Mouse (Mus musculus) kidney, embryonic 16.5 days (tissue): Measurements from ENCODE around the gene Vmn1r222. TPM values are rescaled to one million over a fixed set of nuclear protein-coding genes. Genes with fewer than 3 reads are reported as not detected.
"Not testable (repeated sequence)": the region's sequence is repeated elsewhere in the genome, so short reads cannot be mapped to it uniquely, and the experiment has no call there.

Experiments
- ATAC-seq: fragments of 200-750 bp; cut with Nextera tagmentation; 2 replicates; pipeline ENCODE4 v1.8.0; 2017; ENCODE audit warnings: moderate TSS enrichment; ENCODE audit not compliant: low FRiP score, low TSS enrichment
- H3K27ac ChIP-seq: fragments of 300-500 bp; sonication (generic); 2 replicates; pipeline ENCODE4 v1.5.1; 2014; ENCODE audit warnings: low read length
- H3K27me3 ChIP-seq: fragments of 300-500 bp; sonication (generic); 2 replicates; pipeline ENCODE4 v1.6.1; 2014; ENCODE audit warnings: low read length, control low read depth, mixed read lengths; ENCODE audit not compliant: insufficient read depth
- H3K36me3 ChIP-seq: fragments of 300-500 bp; sonication (generic); 2 replicates; pipeline ENCODE4 v1.6.1; 2014; ENCODE audit warnings: low read length, control low read depth, mixed read lengths; ENCODE audit not compliant: insufficient read depth
- H3K4me1 ChIP-seq: fragments of 300-500 bp; sonication (generic); 2 replicates; pipeline ENCODE4 v1.6.1; 2014; ENCODE audit warnings: low read length, control low read depth, mixed read lengths; ENCODE audit not compliant: insufficient read depth
- H3K4me2 ChIP-seq: fragments of 300-500 bp; sonication (generic); replicated peaks from 2 replicates; pipeline ENCODE4 v1.6.1; 2014; ENCODE audit warnings: low read depth, low read length
- H3K4me3 ChIP-seq: fragments of 300-500 bp; sonication (generic); 2 replicates; pipeline ENCODE4 v1.5.1; 2014; ENCODE audit warnings: mild to moderate bottlenecking, low read length
- H3K9ac ChIP-seq: fragments of 300-500 bp; sonication (generic); replicated peaks from 2 replicates; pipeline ENCODE4 v1.6.1; 2014; ENCODE audit warnings: low read length
- H3K9me3 ChIP-seq: fragments of 300-500 bp; sonication (generic); 2 replicates; pipeline ENCODE4 v1.6.1; 2016; ENCODE audit warnings: low read length, control low read depth
- WGBS: fragments of 180-500 bp; shearing (Covaris S2); extraction: QIAGEN DNeasy Blood & Tissue Kit; methylation state at CpG from one replicate; pipeline ENCODE4 v1.1.7; 2014; 5-methylcytosine and 5-hydroxymethylcytosine counted together
- polyA plus RNA-seq: library from polyadenylated mRNA; unstranded; fragments of >200 nt; fragmentation: Nextera tagmentation; extraction: Ambion mirVana; gene quantifications from 2 replicates; pipeline ENCODE4 v1.2.1, GENCODE M21; 2015

Vmn1r222 gene
- polyA plus RNA-seq, 1 experiment from 2014 or later = not detected

- H3K4me3 ChIP-seq, H3K9ac ChIP-seq, H3K4me1 ChIP-seq, H3K4me2 ChIP-seq, H3K27me3 ChIP-seq, H3K36me3 ChIP-seq, H3K27ac ChIP-seq, H3K9me3 ChIP-seq, ATAC-seq: not testable (repeated sequence)
- 70% methylated on average over 1 of the region's 1 CpGs for WGBS
These were observed 11.1 kb upstream of the Vmn1r222 start, which contains the start of gene Vmn1r223 for GRCm38 (mm10) chr13:23246834-23247233. TSS of gene Vmn1r223 (plus strand) at chr13:23247134.

- ATAC-seq, H3K27ac ChIP-seq, H3K4me1 ChIP-seq, H3K4me3 ChIP-seq, H3K9ac ChIP-seq, H3K4me2 ChIP-seq, H3K27me3 ChIP-seq, H3K36me3 ChIP-seq, H3K9me3 ChIP-seq: not testable (repeated sequence)
- 71% methylated on average over 2 of the region's 2 CpGs for WGBS
These were observed 21.9 kb downstream of the Vmn1r222 start, which contains the start of gene Vmn1r221 for GRCm38 (mm10) chr13:23213827-23214226. TSS of gene Vmn1r221 (plus strand) at chr13:23214127.

GRCm38 (mm10) chr13:23203885-23204284 lies 31.9 kb downstream of the Vmn1r222 start:
- H3K9me3 ChIP-seq, H3K36me3 ChIP-seq, H3K4me3 ChIP-seq, H3K27me3 ChIP-seq, H3K4me1 ChIP-seq, H3K4me2 ChIP-seq, H3K9ac ChIP-seq, ATAC-seq, H3K27ac ChIP-seq: not testable (repeated sequence)
- WGBS = 86% methylated on average over 1 of the region's 1 CpGs

GRCm38 (mm10) chr13:23187875-23188274 lies 47.9 kb downstream of the Vmn1r222 start, which contains the start of gene Vmn1r220:
TSS of gene Vmn1r220 (minus strand) at chr13:23187975.
- Histone ChIP-seq H3K36me3 (no peaks in the 10 kb centered on the region), H3K9ac (no peak within 1 kb of the TSS), H3K27me3 (no peaks in the 10 kb centered on the region), H3K4me2 (no peak within 1 kb of the TSS), H3K4me1 (no peaks in the 10 kb centered on the region), H3K27ac (no peak within 1 kb of the TSS), H3K4me3 (no peak within 1 kb of the TSS), H3K9me3 (no peaks in the 10 kb centered on the region)
- ATAC-seq = no peak
- WGBS = 88% methylated on average over 2 of the region's 2 CpGs

Other genes with a start within 250 kb of the Vmn1r222 start
- gene Vmn1r213, start 228.3 kb downstream of the Vmn1r222 start, polyA plus RNA-seq = not detected in 2 replicates
- gene Vmn1r214, start 205.5 kb downstream of the Vmn1r222 start, polyA plus RNA-seq = not detected in 2 replicates
- not detected in 2 replicates for gene Vmn1r215, start 167.9 kb downstream of the Vmn1r222 start, polyA plus RNA-seq
- not detected in 2 replicates for gene Vmn1r217, start 117.7 kb downstream of the Vmn1r222 start, polyA plus RNA-seq
- gene Vmn1r218, start 102.8 kb downstream of the Vmn1r222 start, polyA plus RNA-seq = not detected in 2 replicates
- gene Vmn1r219, start 76.6 kb downstream of the Vmn1r222 start, polyA plus RNA-seq = not detected in 2 replicates
- not detected in 2 replicates for gene Vmn1r220, start 48.0 kb downstream of the Vmn1r222 start, polyA plus RNA-seq
- not detected in 2 replicates for gene Vmn1r221, start 21.8 kb downstream of the Vmn1r222 start, polyA plus RNA-seq
- not detected in 2 replicates for gene Vmn1r223, start 11.2 kb upstream of the Vmn1r222 start, polyA plus RNA-seq
- gene Zfp322a, start 133.3 kb upstream of the Vmn1r222 start, polyA plus RNA-seq = 49.9 and 54.0 TPM in 2 replicates
- gene Abt1, start 187.9 kb upstream of the Vmn1r222 start, polyA plus RNA-seq = 13.7 and 14.6 TPM in 2 replicates
- gene Btn1a1, start 230.0 kb upstream of the Vmn1r222 start, polyA plus RNA-seq = 0.08 and 0.11 TPM in 2 replicates